Mouse (Mus musculus) T-helper 1 cell (primary cell): ENCODE data around the gene Zmynd19.

Source experiments
- in situ Hi-C: fragments of 300-600 bp; cut with MboI, MseI; formaldehyde crosslinking; loops from one replicate; pipeline ENCODE4 v1.15.1; 2025; ENCODE audit warnings: high pct_unique_total_duplicates

Gene Zmynd19

DNA sequence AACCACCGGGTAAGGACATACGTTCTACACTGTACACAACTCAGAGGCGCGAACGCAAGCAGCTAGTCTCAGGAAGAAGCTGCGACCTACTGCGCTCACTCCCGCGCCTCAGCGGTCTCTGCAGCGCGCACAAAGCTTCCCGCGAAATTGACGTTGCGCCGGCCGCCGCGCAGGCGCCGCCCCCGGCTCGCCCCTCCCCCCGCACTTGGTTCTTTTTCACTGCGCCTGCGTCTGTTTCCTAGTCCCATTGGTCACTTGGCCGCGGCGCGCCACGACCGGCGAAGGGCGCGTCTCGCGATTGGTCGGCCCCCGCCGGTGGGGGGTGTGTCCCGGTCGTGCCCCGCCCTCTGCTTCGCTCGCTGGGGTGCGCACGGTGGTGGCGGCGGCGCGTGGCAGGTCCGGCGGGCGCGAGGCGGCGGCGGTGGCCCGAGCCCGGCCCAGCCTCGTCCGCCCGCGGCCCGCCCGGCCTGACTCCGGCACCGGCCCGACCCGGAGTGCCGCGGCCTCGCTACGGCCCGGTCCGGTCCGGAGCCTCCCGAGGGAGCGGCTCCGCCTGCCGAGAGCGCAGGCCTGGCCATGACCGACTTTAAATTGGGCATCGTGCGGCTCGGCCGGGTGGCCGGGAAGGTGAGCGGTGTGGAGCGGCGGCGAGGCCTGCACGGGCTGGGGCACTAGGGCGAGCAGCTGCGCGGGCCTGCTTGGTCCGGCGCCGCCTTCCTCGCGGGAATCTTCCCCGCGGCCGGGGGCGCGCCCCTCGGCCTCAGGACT lies at the start of gene Zmynd19:
Zmynd19 (plus strand) TSS at position 372 of the 768 bp plus-strand sequence.
- in situ Hi-C loops = loop anchor here (5.0 kb wide), 1 partner anchor 562 kb away; no protein-coding TSS in a partner anchor

DNA sequence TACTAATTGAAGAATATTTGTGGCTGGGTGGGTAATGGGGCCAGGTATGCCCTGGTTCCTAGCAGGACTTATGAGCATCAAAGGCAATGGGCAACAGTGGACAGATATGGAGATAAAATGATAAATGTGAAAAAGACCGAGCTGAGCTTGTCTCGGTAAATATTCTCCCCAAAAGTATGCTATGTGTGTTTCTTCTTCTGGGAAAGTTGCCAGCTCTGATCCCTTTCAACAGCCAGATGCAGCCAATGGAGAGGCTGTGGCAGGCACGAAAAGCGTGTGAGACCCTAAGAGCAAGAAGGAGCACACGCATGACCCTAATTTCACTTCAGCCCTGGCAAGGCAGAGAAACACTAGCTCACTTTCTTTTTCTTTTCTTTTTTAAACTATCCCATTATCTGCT lies 48.5 kb upstream of the Zmynd19 start:
- in situ Hi-C loops = no loop called here

DNA sequence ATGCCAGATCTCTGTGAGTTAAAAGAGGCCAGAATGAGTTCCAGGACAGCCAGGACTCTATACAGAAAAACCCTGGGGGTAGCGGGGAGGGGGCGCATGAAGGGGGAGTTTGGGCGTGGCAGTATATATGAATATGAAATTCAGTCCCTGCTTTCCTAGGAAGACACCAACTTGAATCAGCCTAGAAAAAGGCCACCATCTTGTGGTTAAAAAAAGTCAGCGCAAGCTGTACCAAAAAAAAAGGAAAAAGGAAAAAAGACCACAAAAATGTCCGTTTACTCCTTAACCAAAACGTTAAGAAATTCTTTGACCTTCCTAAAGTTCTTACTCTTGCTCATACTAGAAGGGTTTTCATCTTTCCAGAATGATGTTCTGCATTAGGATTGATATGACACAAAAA lies 46.6 kb upstream of the Zmynd19 start:
- in situ Hi-C loops = no loop called here

DNA sequence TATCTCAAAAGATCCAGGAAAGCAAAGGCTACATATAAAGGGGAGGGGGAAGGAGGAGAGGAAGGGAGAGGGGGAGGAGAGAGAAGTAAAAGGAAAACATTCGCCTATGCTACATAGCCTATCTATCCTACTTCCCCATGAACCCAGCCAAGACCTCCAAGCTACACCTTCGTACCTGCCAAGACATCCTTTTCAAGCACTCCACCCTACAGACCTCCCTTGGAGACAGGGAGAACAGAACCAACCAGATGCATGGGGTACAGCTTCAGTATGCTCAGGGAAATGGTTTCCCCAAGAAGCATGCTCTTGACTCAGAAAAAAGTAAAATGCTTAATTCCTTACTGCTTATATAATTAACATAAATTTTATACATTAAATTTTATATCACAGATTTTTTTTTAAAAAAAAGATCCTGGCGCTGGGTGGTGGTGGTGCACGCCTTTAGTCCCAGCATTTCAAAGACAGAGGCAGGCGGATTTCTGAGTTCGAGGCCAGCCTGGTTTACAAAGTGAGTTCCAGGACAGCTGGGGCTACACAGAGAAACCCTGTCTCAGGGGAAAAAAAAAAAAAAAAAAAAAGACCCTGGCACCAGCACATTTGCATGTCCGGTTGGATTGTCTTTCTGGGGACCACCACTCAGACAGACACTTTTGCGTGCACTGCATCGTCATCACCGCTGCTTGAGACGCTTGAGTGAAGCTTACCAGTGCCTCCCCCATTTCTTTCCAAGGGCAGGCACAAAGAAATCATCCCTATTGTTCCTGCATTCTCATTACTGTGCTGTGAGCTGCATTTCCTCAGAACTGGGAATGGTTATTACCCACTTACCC lies 44.6 kb upstream of the Zmynd19 start:
- in situ Hi-C loops = no loop called here

DNA sequence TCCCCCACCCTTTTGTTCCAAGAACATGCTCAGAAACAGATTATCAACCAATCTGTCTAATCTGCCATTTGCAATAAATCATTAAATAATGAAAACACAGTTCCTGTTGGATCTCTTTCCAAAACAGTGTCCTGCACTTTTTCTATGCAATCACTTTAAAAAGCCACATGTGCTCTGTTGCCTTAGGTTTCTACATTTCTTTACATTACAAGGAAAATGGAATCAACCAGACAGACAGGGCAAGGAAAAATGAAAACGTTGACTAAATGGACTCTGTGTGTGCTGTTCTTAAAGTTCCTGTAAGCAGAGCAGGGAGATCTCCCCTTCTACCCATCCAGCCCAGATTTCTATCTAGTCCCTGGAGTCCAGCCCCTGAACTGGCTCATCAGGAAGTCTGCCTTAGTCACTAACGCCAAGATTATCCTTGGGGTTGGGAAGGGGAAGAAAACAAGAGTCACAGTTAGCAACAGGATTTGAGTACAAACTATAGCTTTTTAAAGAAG lies 43.9 kb upstream of the Zmynd19 start:
- in situ Hi-C loops = no loop called here

DNA sequence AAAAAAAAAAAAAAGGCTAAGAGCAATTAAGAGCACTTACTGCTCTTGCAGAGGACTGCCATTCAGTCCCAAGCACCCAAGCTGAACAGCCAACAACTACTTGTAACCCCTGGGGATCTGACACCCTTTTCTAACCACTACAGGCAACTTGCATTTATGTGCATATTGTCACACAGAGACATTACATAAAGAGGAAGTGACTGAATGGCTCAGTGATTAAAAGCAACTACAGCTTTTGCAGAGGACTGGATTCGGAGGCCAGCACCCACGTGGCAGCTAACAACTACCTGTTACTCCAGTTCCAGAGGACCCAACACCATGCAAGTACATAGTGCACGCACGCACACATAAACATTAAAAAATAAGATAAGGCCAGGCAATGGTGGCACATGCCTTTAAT lies 39.1 kb upstream of the Zmynd19 start:
- in situ Hi-C loops = no loop called here

DNA sequence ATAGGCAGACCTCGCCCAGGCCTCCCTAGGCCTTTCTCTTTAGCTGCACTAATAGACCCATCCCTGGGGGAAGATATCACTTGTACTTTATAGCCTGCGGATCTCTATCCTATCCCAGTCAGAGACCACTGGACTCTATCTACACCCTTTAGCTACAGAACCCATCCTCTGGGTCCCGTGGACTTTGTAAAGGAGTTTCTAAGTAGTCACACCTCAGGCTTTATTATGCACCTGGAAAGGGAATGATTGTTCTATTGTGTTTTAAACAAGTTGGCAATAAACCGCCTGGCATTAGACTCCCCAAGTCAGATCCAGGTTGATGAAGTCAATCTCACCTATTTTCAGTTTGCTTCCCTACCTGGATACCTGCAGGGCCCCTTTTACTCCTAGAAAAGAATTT lies 37.4 kb upstream of the Zmynd19 start:
- in situ Hi-C loops = no loop called here

DNA sequence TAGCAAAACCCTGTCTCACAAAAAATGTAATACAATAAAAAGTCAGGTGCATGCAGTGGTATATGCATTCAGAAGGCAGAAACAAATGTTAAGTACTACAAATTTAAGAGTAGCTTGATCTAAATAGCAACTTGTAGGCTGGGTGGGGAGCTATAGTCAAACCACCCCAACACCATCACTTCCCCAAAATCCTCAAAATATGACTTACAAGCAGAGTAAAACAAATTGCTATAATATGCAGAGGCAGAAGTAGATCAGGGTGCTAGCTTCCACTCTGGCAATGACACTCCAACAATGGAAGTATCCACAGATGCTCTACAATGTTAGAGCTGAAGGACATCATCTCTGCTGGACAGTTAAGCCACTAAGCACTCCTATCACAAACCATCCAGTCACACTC lies 37.0 kb upstream of the Zmynd19 start:
- in situ Hi-C loops = no loop called here

DNA sequence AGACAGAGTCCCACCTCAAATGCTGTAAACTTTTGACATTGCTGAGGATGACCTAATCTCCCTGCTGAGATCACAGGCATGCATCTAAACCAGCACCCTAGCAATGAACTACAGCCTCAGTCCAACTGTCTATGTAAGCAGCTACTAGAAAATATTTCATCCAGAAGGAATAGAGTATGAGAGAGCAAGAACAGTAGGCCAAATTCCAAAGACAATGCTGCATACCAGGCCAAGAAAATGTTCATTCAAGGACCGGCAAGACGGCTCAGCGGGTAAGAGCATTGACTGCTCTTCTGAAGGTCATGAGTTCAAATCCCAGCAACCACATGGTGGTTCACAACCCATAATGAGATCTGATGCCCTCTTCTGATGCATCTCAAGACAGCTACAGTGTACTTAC lies 34.8 kb upstream of the Zmynd19 start:
- in situ Hi-C loops = no loop called here

DNA sequence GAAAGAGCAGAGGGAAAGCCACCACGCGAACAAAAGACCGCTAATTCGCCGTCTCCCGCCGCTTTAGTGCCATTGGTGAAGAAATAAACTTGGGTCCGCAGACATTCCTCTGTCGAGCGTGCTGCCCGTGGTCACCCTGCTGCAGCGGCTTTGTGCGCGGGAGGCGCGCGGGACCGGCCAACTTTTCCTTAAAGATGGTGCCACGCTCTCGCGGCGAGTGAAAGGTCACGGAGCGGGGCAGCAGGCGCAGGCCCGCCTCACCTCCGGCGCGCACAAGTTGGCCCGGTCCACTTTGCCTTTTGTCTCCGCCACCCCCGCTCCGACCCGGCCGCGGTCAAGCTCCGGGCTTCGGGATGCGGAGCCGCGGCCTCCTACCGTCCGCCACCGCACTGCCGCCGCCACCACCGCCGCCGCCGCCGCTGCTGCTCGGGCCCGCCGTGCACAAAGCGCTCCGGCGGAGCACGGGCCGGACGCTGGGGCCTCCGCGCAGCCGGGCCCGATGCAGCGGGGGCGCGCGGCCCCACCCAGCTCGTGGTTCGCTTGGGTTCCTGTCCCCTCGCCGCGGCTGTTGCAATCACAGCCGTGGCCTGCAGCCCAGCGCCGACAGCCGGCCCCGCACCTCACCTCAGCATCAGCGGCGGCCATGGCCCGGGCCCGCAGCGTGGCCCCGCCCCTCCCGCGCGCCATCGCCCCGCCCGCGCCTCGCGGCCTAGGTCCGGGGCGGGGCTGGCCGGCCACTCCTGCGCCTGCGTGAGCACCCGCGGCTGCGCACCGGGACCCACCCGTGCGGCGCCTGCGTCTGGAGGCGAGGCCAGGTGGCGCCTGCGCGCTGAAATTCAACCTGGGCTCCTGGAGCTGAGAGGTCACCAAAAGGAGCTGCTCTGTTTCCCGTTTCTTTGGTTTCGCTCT lies 30.4 kb upstream of the Zmynd19 start, which contains the start of gene Ehmt1:
Ehmt1 (minus strand) TSS at position 685 of the 909 bp plus-strand sequence.
- in situ Hi-C loops = no loop called here

DNA sequence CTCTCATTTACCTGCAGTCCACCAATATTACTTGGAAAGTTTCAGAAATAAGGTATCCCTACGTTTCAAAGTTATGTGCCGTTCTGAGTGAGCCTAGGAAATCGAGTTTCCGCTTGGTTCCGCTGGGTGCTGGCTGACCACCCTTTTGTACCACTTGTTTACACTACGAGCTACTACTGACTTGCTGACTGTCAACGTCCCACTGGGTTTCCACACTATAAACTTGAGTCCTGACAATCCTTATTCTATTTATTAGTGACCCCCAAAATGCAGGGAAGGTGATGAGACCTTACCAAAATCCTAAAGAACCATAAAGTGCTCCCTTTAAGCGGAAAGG lies 29.8 kb upstream of the Zmynd19 start:
- in situ Hi-C loops = no loop called here

DNA sequence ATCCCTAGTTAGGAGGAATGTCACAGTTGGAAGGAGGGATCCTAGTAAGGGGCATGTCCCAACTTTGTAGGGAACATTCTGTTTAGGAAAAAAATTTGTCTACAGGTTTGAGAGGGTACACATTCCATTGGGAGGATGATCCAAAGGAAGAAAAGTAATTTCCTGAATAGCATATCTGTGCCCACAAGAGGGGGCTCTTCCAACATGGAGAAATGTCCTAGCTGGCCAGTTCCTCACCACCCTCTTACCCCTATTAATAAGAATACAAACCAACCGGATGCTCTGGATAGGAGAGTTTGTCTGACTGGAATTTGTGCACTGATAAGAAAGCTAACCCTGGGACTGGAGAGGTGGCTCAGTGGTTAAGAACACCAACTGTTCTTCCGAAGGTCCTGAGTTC lies 26.0 kb upstream of the Zmynd19 start:
- in situ Hi-C loops = no loop called here

DNA sequence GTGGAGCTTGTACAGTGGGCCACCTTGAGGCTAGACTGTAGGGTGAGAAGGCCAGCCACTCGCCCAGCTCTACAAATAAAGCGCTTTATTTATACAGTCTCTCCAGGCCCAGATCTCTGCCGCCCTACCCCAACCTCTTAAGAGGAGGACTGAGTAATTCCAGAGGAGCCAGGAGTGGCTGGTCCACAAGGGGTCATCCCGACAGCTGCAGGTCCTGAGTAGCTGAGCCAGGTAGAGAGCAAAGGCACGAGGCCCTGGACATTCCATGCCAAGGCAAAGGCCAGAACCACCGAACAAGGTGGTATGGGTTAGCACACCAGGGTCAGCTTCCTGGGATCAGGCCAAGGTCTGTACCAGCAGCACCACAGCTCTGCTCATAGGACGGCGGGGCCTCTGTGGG lies 24.3 kb upstream of the Zmynd19 start:
- in situ Hi-C loops = no loop called here

DNA sequence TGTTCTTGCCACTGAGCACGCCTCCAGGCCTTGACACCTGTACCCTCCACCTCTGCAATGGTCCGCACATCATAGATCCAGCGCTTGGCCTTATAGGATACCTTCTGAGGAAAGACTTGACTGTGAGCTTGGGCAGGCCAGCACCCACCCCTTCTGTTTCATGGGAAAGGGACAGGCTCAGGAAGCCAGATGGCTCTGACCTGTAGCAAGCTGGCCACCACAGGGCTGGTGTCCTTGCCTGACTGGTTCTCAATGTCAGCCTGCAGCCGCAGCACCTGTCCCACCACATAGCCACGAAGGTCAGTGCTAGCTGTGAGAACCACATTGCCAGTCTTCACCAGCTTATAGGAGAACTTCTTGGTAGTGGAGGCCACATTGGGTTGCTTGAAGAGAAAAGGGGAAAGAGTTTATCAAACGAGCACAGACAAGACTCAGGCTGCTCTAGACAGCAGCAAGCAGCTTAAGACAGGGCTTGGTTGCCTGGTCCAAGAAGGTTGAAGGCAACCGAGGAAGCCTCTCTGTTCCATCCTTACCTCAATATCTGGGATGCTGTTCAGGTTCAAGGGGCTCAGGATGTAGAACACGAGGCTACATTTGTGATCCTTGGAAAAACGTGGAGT lies 23.1 kb upstream of the Zmynd19 start:
- in situ Hi-C loops = no loop called here

DNA sequence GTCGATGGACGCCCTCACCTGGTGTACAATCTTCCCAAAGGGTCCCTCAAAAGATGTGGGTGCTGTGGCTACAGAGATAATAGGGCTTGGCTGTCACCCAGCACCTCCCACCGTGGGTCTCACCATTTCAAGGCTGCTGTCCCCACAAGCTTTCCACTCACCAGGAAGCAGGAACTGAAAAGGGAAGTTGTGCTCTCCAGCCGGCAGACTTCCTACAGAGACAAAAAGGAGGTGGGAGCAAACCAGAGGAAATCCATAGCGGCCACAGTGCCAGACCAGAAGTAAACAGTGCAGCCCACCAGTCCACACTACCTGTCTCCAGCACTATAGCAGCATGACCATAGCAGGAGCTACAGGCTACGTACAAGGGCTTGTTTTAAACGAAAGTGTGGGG lies 22.6 kb upstream of the Zmynd19 start:
- in situ Hi-C loops = no loop called here

DNA sequence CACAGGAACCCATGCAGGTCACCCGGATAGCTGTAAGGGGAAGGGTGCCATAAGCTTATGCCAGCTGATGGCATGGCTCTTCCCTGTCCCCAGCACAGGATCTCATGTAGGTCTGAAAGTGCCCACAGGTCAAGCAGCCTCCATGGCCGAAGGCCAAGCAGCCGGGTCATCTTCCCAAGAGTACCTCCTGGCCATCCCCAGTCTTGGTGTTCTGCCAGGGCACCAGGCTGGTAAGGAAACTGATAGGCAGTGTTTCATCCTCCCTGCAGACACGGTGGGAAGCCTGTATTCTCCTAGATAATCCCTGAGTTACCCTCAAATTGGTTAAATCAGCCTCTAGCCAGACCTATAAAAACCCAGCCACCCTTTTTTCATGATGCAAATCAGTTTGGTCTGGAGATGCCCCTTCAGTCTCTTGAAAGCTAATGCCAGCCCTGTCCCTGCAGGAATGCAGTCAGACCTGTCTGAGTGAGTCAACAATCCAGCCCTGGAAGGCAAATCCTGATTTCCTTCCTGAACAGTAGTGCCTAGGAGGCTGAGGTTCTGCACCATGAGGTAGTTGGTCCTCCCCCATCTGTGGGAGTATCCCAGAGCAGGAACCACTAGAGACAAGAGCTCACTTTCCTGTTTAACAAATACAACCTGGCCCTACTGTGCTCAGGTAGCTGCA lies 21.6 kb upstream of the Zmynd19 start:
- in situ Hi-C loops = no loop called here

DNA sequence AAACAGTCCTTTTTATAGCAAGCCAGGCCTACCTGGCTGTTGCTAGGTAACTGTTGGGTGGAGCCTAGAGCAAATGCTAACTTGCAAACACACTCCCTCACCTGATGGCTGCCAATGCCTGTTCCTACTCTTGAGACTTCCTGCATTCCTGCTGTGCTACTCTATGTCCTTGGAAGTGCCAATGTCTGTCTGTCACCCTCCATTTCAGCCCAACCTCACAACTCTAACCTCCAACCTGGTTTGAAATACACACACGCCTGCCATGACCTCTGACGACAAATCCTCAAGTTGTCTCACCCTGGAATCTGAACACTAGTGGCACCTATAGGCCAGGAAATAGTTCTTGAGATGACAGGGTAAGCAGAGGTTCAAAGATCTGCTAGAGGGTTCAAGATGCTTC lies 20.5 kb upstream of the Zmynd19 start:
- in situ Hi-C loops = no loop called here

DNA sequence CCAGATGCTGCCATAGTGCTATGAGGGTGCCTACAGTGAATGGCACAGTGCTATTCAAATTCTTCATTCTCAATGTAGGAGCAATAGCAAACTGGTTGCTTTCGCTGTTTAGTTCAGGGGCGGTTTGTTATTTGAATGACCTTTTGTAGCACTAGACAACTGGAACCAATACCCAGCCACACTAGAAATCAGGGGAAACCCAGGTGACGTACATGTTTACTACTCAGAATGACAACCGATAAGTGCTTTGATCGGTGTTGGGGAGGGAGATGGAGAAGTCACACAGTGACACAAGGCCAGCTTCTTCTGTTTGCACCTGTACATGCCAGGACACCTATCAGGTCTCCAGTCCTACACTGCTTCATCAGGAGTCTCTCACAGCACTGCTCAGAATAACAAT lies 20.0 kb upstream of the Zmynd19 start:
- in situ Hi-C loops = no loop called here

DNA sequence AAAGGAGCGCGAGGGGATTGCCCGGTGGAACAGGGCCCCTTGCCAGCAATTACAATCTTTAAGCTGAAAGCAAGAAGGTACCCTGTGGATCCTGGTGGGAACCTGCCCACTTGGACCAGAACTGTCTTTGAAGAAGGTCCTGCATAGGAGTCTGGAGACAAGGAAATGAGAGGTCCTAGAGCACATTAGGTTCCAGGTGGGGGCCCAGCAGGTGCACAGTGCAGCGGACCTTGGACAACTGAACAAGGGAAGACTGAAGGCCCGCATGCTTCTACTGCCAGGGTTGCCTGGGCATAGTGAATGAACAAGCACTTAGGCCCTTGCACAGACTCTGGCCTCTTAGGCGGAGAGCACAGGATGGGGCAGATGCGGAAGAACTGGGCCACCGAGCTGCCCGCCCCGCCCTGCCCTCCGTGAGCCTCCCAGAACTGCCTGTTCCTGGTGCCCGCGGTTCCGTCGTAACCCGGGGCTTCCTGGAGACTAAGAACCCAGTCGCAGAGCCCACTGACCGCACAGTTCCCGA lies 15.1 kb upstream of the Zmynd19 start:
- in situ Hi-C loops = no loop called here

DNA sequence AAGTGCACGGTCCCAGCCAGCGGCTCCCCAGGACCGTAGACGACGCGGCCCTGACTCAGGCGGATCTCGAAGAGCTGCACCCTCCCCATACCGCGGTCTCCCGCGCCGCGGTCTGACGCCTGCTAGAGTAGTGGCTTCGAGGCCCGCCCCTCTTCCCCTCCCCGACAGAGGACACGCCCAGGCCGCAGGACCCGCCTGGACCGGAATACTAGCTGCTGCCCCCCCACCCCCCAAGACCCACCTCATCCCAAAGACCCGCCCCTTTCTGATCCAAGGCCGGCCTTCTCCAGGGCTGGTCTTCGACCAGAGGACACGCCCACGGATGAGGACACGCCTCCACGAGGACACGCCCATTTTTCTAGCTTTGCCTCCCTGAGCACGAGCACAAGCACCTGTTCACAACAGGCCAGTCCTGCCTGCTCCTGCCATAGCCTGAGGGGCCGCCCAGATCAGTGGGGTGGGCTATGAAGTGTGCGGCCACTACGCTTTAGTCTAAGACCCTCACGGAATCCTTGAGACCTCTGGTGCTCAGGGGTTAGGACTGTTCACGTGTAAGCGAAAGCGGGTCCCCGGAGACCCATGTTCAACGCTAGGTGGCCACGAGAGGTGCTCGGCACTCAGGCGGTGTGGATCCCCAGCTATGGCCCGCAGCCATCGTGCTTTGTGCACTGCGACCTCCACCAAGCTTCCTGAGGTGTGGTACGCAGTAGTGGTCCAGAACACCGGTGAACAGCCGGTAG lies 14.4 kb upstream of the Zmynd19 start, which contains the start of gene Arrdc1:
Arrdc1 (minus strand) TSS at position 196 of the 740 bp plus-strand sequence.
- in situ Hi-C loops = no loop called here
